Mouse (Mus musculus): Measurements from ENCODE around the gene Klc2. TPM values are rescaled to one million over a fixed set of nuclear protein-coding genes. Genes with fewer than 3 reads are reported as not detected.
"Not testable (repeated sequence)": the region's sequence is repeated elsewhere in the genome, so short reads cannot be mapped to it uniquely, and the experiment has no call there.

Gene Klc2
- total RNA-seq (2021): 10 to 100 TPM; 41.3 to 44.8 TPM
- long read RNA-seq, experiment 1, transcript Klc2-204 (16 exons, 3,169 nt): major isoform, 18 of 54 reads
- long read RNA-seq, experiment 1, partial matches to known transcripts: 3 of 54 reads
- long read RNA-seq, experiment 1, other reads (novel, unspliced or antisense): 32 of 54 reads
- long read RNA-seq, experiment 2, transcript Klc2-204 (16 exons, 3,169 nt): major isoform, 11 of 37 reads
- long read RNA-seq, experiment 2, partial matches to known transcripts: 2 of 37 reads
- long read RNA-seq, experiment 2, other reads (novel, unspliced or antisense): 24 of 37 reads

- DNase-seq: no peak
- intact Hi-C loops (cut with DNase I): loop anchor here (2.0 kb wide), 1 partner anchor 20 kb away; no protein-coding TSS in a partner anchor
Measured at GRCm38 (mm10) chr19:5118384-5118698, at the start of gene Klc2. Gene Klc2 (minus strand): TSS chr19:5118560.

GRCm38 (mm10) chr19:5167477-5167876, 49.1 kb upstream of the Klc2 start:
- intact Hi-C loops (cut with DNase I): no loop called here

GRCm38 (mm10) chr19:5164380-5164779, 46.0 kb upstream of the Klc2 start:
- DNase-seq: peak; percentile 9 to 42
- intact Hi-C loops (cut with DNase I): no loop called here

More at GRCm38 (mm10) chr19:5167477-5167876, 49.1 kb upstream of the Klc2 start:
- no peak for DNase-seq

GRCm38 (mm10) chr19:5161913-5162312, 43.6 kb upstream of the Klc2 start:
- intact Hi-C loops (cut with DNase I): no loop called here
- DNase-seq: no peak

GRCm38 (mm10) chr19:5152261-5152660, 33.9 kb upstream of the Klc2 start:
- intact Hi-C loops (cut with DNase I): no loop called here
- no peak for DNase-seq

GRCm38 (mm10) chr19:5151741-5152140, 33.4 kb upstream of the Klc2 start:
- intact Hi-C loops (cut with DNase I): no loop called here
- no peak for DNase-seq

- intact Hi-C loops (cut with DNase I): no loop called here
- DNase-seq: peak; percentile 48 to 58
Measured at GRCm38 (mm10) chr19:5151331-5151730, 33.0 kb upstream of the Klc2 start.

- no peak for DNase-seq
Measured at GRCm38 (mm10) chr19:5150358-5150757, 32.0 kb upstream of the Klc2 start.

GRCm38 (mm10) chr19:5149041-5149440, 30.7 kb upstream of the Klc2 start:
- DNase-seq: not testable (repeated sequence)

More at GRCm38 (mm10) chr19:5150358-5150757, 32.0 kb upstream of the Klc2 start:
- intact Hi-C loops (cut with DNase I): no loop called here

GRCm38 (mm10) chr19:5139640-5140039, 21.3 kb upstream of the Klc2 start:
- peak; percentile 30 to 70 for DNase-seq
- intact Hi-C loops (cut with DNase I): loop anchor here (2.0 kb wide), 2 partner anchors 21 to 45 kb away; partner anchors contain the start of gene Klc2

More at GRCm38 (mm10) chr19:5149041-5149440, 30.7 kb upstream of the Klc2 start:
- intact Hi-C loops (cut with DNase I): not testable (repeated sequence)

- DNase-seq: no peak
- intact Hi-C loops (cut with DNase I): no loop called here
Measured at GRCm38 (mm10) chr19:5131237-5131636, 12.9 kb upstream of the Klc2 start.

GRCm38 (mm10) chr19:5129770-5130169, 11.4 kb upstream of the Klc2 start:
- intact Hi-C loops (cut with DNase I): no loop called here
- DNase-seq: no peak

- DNase-seq: no peak
- intact Hi-C loops (cut with DNase I): no loop called here
Measured at GRCm38 (mm10) chr19:5124055-5124614, 5.8 kb upstream of the Klc2 start.

GRCm38 (mm10) chr19:5123241-5123640, 4.9 kb upstream of the Klc2 start:
- intact Hi-C loops (cut with DNase I): no loop called here
- DNase-seq: no peak

- intact Hi-C loops (cut with DNase I): no loop called here
Measured at GRCm38 (mm10) chr19:5122492-5122891, 4.1 kb upstream of the Klc2 start.

GRCm38 (mm10) chr19:5117494-5118383, 621 bp downstream of the Klc2 start:
- intact Hi-C loops (cut with DNase I): loop anchor here (2.0 kb wide), 1 partner anchor 21 kb away; no protein-coding TSS in a partner anchor
- DNase-seq: peak; percentile 90 to 94

More at GRCm38 (mm10) chr19:5122492-5122891, 4.1 kb upstream of the Klc2 start:
- no peak for DNase-seq

- intact Hi-C loops (cut with DNase I): no loop called here
- DNase-seq: no peak
Measured at GRCm38 (mm10) chr19:5113783-5114182, 4.6 kb downstream of the Klc2 start.

GRCm38 (mm10) chr19:5109659-5110453, 8.5 kb downstream of the Klc2 start:
- intact Hi-C loops (cut with DNase I): no loop called here
- no peak for DNase-seq

GRCm38 (mm10) chr19:5108702-5109101, 9.7 kb downstream of the Klc2 start:
- DNase-seq: no peak
- intact Hi-C loops (cut with DNase I): no loop called here

GRCm38 (mm10) chr19:5108271-5108575, 10.1 kb downstream of the Klc2 start:
- DNase-seq: peak in 1 of 2 experiments; percentile 52
- intact Hi-C loops (cut with DNase I): no loop called here
